Mouse (Mus musculus): Measurements from ENCODE around the gene Rps21. TPM values are rescaled to one million over a fixed set of nuclear protein-coding genes. Genes with fewer than 3 reads are reported as not detected.

Rps21 gene
- 2,955 and 3,485 TPM in 2 replicates for polyA plus RNA-seq (2012; rRNA removed)

DNA sequence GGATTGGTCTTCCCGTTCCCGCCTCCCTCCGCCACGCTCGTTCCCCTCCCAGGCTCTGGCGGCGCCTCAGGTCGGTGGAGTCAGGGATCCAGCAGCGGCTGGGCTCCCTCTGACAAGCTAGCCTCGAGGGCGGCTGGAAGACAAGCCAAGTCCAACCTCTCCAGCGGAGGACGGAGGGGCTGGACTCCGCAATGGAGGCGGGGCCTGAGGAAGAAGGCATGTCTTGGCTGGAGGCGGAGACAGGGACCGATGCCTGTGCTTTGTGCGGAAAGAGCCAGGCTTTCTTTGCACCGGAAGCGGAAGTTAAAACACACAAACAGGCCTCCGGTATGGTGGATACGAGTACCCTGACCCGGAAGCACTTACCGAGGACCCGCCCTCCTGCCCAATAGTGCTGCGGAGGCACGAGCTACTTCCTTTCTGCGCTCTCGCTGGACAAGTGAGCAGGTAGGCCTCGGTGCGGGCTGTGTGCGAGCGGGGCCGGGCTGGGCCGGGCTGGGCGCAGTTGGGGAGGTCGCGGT, at the start of gene Rps21:
TSS of gene Rps21 (plus strand) at position 377 of the 521 bp plus-strand sequence.

DNA sequence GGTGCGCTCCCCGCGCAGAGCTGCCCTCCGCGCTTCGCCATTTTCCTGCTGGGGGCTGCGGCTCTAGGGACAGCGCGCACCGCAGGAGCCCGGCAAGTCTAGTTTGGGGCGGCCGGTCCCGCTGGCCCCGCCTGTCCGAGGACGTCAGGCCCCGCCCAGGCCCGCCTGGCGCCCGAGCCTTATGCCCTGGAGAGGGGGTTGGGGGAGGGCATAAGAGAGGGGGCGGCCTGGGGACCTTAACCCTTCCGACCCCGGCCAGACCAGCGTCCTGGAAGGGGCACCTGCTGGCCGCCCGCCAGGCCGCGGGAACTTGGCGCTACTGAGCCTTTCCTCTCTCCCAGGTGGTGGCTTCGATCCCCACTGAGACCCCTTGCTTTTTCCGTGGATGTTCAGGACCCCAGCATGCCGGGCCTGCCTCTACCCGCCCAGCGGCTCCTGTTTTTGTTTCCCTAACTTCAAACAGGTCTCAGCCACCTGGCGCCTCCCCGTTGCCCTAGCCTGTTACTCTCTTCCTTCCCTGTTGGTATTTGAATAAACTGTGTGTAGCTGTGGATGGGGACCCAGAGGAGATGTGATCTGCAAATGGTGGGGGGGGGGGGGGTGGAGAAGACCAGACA, 31.3 kb upstream of the Rps21 start, which contains the start of gene Lama5:
TSS of gene Lama5 (minus strand) at position 98 of the 617 bp plus-strand sequence.

DNA sequence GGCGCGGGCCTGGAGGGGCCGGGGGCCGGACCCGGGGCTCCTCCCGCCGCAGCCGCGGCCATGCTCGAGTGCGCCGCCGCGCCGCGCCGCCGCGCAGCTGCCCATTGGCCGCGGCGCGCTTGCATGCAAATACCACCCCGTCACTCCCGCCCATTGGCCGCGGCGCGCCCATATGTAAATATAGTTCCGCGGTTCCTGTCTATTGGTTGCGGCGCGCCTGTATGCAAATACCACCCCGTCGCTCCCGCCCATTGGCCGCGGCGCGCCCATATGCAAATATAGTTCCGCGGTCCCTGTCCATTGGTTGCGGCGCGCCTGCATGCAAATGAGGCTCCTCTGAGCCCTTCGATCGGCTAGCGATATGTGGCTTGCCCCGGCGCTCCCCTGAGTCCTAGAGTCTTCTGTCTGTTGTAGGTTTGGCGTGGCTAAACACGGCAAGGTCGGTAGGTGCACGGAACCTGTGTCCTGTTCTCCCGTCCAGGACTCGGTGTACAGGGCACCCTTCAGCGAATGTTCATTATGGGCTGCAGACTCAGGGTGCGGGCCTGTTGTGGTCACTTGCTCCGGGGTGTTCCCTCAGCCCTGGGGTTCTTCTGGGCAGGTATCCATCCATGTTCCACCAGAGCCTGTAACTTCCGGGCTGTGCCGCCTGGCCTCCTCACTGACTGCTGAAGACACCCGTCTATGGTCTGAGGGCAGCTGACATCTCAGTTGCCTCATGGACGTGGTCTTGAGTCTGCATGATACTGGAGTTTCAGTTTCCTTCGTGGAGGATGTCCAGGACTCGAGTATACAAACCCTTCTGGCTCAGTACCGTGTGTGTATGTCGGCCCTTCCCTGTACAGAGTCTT, 16.4 kb downstream of the Rps21 start, which contains the start of gene Cables2:
TSS of gene Cables2 (minus strand) at position 103 of the 851 bp plus-strand sequence.

DNA sequence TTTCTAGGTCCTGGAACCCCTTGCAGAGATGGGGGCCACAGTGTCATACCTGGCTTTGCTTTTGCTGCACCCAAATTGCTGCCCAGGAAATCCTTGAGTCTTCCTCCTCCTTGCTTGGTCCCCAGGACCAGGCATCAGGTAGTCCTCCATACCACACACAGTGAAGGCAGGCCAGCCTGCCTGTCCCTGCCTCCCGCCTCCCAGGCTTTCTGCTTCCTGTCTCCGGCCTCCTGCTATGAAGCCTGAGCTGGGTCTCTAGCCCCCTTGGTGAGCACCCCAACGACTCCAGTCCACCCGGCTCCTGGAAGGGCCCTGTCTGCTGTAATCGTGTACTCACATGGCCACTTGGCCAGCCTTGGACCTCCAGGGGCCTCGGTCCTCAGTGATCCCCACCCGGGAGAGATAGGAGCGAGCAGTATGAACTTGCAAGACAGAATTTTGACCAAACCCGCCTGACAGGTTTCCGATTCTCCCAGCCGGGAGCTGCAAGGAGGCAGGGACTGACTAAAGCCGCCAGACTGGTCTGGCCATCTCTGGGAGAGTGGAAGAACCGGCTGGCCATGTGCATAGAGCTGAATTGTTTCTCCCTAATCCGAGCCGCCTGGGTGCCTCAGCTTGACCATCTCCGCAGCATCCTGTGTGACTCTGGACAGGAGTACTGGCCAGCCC, 32.4 kb downstream of the Rps21 start, which contains the start of gene Rbbp8nl:
TSS of gene Rbbp8nl (minus strand) at position 440 of the 669 bp plus-strand sequence.

Other genes starting within 250 kb of the Rps21 start
- 47.1 and 59.0 TPM in 2 replicates for gene Lsm14b, start 232.4 kb upstream of the Rps21 start, polyA plus RNA-seq (2012; rRNA removed)
- gene Psma7, start 214.9 kb upstream of the Rps21 start, polyA plus RNA-seq (2012; rRNA removed) = 132 and 137 TPM in 2 replicates
- gene Ss18l1, start 214.9 kb upstream of the Rps21 start, polyA plus RNA-seq (2012; rRNA removed) = 7.0 and 8.2 TPM in 2 replicates
- gene Mtg2, start 186.8 kb upstream of the Rps21 start, polyA plus RNA-seq (2012; rRNA removed) = 11.2 and 13.1 TPM in 2 replicates
- 0.13 and 0.23 TPM in 2 replicates for gene Hrh3, start 152.9 kb upstream of the Rps21 start, polyA plus RNA-seq (2012; rRNA removed)
- 47.0 and 47.9 TPM in 2 replicates for gene Osbpl2, start 138.1 kb upstream of the Rps21 start, polyA plus RNA-seq (2012; rRNA removed)
- gene Adrm1, start 85.9 kb upstream of the Rps21 start, polyA plus RNA-seq (2012; rRNA removed) = 114 and 125 TPM in 2 replicates
- gene Lama5, start 31.5 kb upstream of the Rps21 start, polyA plus RNA-seq (2012; rRNA removed) = 60.6 and 63.4 TPM in 2 replicates
- gene Cables2, start 16.1 kb downstream of the Rps21 start, polyA plus RNA-seq (2012; rRNA removed) = 33.6 and 35.1 TPM in 2 replicates
- 3.7 and 4.2 TPM in 2 replicates for gene Rbbp8nl, start 32.5 kb downstream of the Rps21 start, polyA plus RNA-seq (2012; rRNA removed)
- gene Gata5, start 77.3 kb downstream of the Rps21 start, polyA plus RNA-seq (2012; rRNA removed) = 0.80 and 0.98 TPM in 2 replicates
- 12.3 and 13.6 TPM in 2 replicates for gene Slco4a1, start 198.9 kb downstream of the Rps21 start, polyA plus RNA-seq (2012; rRNA removed)
- gene Ntsr1, start 242.6 kb downstream of the Rps21 start, polyA plus RNA-seq (2012; rRNA removed) = 1.5 and 2.0 TPM in 2 replicates

Data from colon, adult 2 months (tissue).